Mouse (Mus musculus) hindbrain, embryonic 14.5 days (tissue): ENCODE results near the gene Hoxc13. TPM values are rescaled to one million over a fixed set of nuclear protein-coding genes. Genes with fewer than 3 reads are reported as not detected.

Experiments used
- ATAC-seq: fragments of 200-750 bp; cut with Nextera tagmentation; 2 replicates; pipeline ENCODE4 v1.8.0; 2017; ENCODE audit warnings: moderate number of reproducible peaks, mild to moderate bottlenecking, moderate TSS enrichment, moderate library complexity; ENCODE audit not compliant: low FRiP score
- DNase-seq: peaks from one replicate; pipeline ENCODE4 v3.0.0-alpha.2; 2015; ENCODE audit warnings: low spot score
- H3K27ac ChIP-seq: fragments of 300-500 bp; sonication (generic); 2 replicates; pipeline ENCODE4 v1.5.1; 2014; ENCODE audit warnings: mild to moderate bottlenecking, moderate library complexity
- H3K27me3 ChIP-seq: fragments of 300-500 bp; sonication (generic); 2 replicates; pipeline ENCODE4 v1.6.1; 2014; ENCODE audit warnings: mild to moderate bottlenecking, low read length, mixed read lengths; ENCODE audit not compliant: control insufficient read depth, insufficient read depth
- H3K36me3 ChIP-seq: fragments of 300-500 bp; sonication (generic); replicated peaks from 2 replicates; pipeline ENCODE4 v1.6.1; 2014; ENCODE audit not compliant: control insufficient read depth, insufficient read depth
- H3K4me1 ChIP-seq: fragments of 300-500 bp; sonication (generic); replicated peaks from 2 replicates; pipeline ENCODE4 v1.6.1; 2014; ENCODE audit warnings: antibody characterized with exemption, low read length, mixed read lengths; ENCODE audit not compliant: control insufficient read depth, insufficient read depth
- H3K4me2 ChIP-seq: fragments of 300-500 bp; sonication (generic); replicated peaks from 2 replicates; pipeline ENCODE4 v1.6.1; 2014; ENCODE audit warnings: mild to moderate bottlenecking, moderate library complexity
- H3K4me3 ChIP-seq: fragments of 300-500 bp; sonication (generic); replicated peaks from 2 replicates; pipeline ENCODE4 v1.5.1; 2014; ENCODE audit warnings: mild to moderate bottlenecking, low read length
- H3K9ac ChIP-seq: fragments of 300-500 bp; sonication (generic); 2 replicates; pipeline ENCODE4 v1.6.1; 2014
- H3K9me3 ChIP-seq: fragments of 300-500 bp; sonication (generic); 2 replicates; pipeline ENCODE4 v1.6.1; 2016; ENCODE audit warnings: low read length; ENCODE audit not compliant: control insufficient read depth
- WGBS: fragments of 180-500 bp; shearing (Covaris S2); extraction: QIAGEN DNeasy Blood & Tissue Kit; methylation state at CpG from one replicate; pipeline ENCODE4 v1.1.7; 2014; 5-methylcytosine and 5-hydroxymethylcytosine counted together
- polyA plus RNA-seq: library from polyadenylated mRNA; unstranded; fragments of >200 nt; fragmentation: Nextera tagmentation; extraction: Ambion mirVana; gene quantifications from 2 replicates; pipeline ENCODE4 v1.2.1, GENCODE M21; 2014

Gene Hoxc13
- polyA plus RNA-seq, 1 experiment from 2014 or later, result not detected

DNA sequence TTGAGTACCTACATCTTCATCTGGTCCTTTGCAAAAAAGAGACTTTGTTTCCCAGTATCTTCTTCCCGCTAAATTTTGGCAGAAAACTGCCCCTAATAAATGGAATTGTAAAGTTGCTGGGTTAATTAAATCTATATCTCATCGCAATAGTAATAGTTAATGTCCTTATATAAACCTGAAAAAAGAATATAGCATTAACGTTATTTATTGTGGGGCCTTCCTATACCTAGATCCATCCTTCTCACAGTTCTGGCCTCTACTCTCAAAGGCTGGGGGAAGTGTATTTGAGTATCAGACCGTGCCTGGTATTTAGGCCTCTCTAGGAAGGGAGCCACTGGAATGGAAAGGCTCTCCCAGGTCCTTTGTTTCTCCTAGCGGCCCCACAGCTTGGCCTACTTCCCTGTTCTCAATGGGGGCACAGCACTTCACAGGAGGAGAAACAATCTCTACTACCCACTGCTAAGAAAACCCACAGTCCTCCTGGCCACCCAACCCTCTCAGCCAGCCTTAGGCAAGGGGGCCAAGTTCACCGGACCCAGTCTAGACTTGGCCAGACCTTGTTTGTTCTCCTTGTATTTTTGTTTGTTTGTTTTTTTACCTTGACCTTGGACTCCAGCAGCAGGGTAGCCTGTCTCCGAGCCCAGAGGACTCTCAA, 2.2 kb upstream of the Hoxc13 start:
- Histone ChIP-seq H3K27me3 (peaks cover 99% of the 10 kb centered on the region), H3K4me2 (no peak overlapping the region), H3K4me3 (no peak overlapping the region), H3K27ac (no peak overlapping the region), H3K36me3 (no peaks in the 10 kb centered on the region), H3K4me1 (no peaks in the 10 kb centered on the region), H3K9me3 (no peaks in the 10 kb centered on the region), H3K9ac (no peak overlapping the region)
- DNase-seq, result no peak
- 3% methylated on average over 7 of the region's 7 CpGs for WGBS
- no peak for ATAC-seq

DNA sequence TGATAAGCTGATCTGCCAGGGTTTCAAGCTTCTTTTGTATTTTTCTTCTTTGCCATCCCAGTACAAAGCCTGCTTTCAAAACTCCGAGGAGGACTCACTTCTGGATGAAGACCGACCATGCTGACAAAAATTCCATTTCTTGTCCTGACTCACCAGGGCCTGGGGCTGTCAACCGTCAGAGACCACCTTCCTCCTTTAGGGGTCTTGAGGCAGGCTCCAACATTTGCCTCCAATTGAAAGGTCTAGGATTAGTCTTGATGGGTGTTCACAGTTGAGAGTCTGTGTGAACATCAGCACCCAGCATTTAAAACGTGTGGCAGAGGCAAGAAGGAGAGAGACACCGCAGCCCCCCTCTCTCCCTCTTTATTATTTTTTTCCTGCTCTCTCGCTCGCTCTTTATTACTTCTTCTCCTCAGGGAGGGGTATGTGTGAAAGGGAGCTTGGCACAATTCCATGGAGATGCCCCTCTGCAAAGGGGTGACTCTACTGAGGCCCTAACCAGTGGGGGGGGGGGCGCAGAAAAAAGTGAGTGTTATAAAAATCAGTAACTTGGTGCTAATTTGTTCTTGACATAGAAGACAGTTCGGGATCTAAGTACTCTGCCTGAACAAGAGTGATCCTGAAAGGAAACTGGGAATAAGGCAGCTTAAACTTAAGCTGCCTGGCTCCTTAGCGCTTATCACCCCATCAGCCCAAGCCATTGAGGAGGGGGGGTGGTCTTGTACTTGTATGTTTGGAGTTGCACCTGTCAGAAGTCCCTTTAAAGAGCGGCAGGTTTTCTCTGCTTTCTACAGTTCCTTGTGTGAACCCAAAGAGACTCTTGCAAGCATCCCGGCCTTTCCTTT, 1.3 kb upstream of the Hoxc13 start:
- WGBS, result 5% methylated on average over 12 of the region's 12 CpGs
- Histone ChIP-seq H3K4me2 (no peak overlapping the region), H3K9me3 (no peaks in the 10 kb centered on the region), H3K27ac (no peak overlapping the region), H3K4me3 (no peak overlapping the region), H3K36me3 (no peaks in the 10 kb centered on the region), H3K9ac (no peak overlapping the region), H3K4me1 (no peaks in the 10 kb centered on the region), H3K27me3 (peaks cover 99% of the 10 kb centered on the region)
- no peak for DNase-seq
- ATAC-seq, result no peak

DNA sequence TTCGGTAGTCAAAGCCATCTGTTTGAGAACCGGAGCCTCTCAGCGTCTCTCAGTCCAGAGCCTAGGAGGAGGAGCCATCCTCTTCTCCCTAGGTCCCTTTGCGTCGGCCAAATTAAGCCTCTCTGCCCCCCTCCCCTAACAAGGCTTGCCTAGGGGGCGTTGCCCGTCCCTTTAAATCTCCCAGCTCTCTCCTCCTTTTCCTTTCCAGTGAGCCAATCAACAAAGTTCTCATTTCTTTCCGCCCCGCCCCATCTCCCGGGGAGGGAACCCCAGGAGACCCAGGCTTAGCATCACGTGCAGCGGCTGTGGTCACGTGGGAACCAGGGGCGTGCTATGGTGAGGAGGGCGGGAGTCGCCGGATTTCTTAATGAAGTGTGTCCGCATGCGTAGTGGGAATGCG, 284 bp upstream of the Hoxc13 start:
- Histone ChIP-seq H3K9me3 (no peaks in the 10 kb centered on the region), H3K4me3 (no peak overlapping the region), H3K9ac (no peak overlapping the region), H3K4me1 (no peaks in the 10 kb centered on the region), H3K27ac (no peak overlapping the region), H3K4me2 (0 out of 2 replicates have a peak overlapping the region, but pooled peaks have one; percentile 12), H3K27me3 (peaks cover 99% of the 10 kb centered on the region), H3K36me3 (no peaks in the 10 kb centered on the region)
- ATAC-seq (0 out of 2 replicates have a peak, but pooled peaks have one; percentile 21), DNase-seq (no peak)
- under 1% methylated on average over 20 of the region's 20 CpGs for WGBS

DNA sequence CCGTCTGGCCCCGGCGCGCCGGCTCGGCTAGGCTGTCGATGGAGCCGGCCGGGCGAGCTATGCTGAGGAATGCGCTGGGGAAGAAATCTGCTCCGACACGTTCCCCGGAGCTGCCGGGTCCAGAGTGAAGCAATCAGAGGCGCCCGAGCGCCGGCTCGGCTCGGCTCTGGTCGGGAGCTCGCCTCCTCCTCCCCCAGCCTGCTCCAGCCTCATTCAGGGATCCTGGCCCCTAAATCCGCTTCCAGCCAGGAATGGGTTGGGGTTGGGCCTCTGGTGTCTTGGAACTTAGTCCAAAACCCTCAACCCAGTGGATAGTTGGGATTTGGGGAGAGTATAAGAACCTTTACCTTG, 1.1 kb downstream of the Hoxc13 start:
- ATAC-seq (no peak), DNase-seq (no peak)
- H3K4me3 ChIP-seq, result no peak overlapping the region
- WGBS, result 0% methylated on average over 24 of the region's 24 CpGs
- no peak overlapping the region for H3K4me2 ChIP-seq
- H3K27me3 ChIP-seq, result peaks cover 99% of the 10 kb centered on the region
- no peaks in the 10 kb centered on the region for H3K4me1 ChIP-seq
- no peaks in the 10 kb centered on the region for H3K36me3 ChIP-seq
- H3K9me3 ChIP-seq, result no peaks in the 10 kb centered on the region
- H3K9ac ChIP-seq, result no peak overlapping the region
- no peak overlapping the region for H3K27ac ChIP-seq

DNA sequence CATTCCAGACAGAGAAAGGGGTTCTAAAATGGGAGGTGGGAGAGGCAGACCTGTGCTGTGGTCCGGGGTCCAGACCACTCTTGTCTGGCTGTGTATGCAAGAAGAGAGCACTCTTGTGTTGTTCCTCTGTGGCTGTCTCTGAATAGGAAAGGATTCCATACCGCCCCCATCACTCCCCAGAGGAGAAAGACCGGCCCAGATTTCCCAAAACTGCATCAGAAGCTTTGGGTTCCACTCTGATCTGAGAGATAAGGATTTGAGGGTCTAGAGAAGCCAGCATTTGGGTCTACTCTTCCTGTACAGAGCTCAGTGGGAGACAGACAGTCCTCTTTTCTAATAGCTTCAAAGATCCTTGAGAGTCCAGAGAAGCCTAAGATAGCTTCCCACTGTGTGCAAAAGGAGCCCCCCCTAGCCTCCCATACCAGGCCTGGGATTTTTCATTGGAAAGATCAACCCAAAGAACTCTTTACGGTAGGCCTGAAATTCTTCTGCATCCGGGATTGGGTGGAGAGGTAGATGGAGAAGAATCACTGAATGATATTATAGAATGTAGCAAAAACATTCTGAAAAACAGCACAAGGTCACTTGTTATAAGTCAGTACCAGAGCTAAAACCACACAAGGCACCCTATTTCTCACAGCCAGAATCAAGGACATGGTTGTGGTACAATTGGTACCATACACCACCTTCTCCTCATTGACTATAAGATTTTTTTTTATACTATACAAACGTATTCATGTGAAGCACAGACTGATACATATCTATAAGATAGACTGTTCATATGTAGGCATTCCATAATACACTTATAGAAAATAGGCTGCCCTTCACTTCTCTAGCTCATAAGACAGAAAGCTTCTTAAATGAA, 2.0 kb downstream of the Hoxc13 start:
- Histone ChIP-seq H3K4me3 (no peak overlapping the region), H3K27ac (no peak overlapping the region), H3K4me1 (no peaks in the 10 kb centered on the region), H3K27me3 (peaks cover 99% of the 10 kb centered on the region), H3K36me3 (no peaks in the 10 kb centered on the region), H3K9me3 (no peaks in the 10 kb centered on the region), H3K9ac (no peak overlapping the region), H3K4me2 (no peak overlapping the region)
- no peak for ATAC-seq
- DNase-seq, result no peak
- WGBS, result 10% methylated on average over 6 of the region's 6 CpGs

DNA sequence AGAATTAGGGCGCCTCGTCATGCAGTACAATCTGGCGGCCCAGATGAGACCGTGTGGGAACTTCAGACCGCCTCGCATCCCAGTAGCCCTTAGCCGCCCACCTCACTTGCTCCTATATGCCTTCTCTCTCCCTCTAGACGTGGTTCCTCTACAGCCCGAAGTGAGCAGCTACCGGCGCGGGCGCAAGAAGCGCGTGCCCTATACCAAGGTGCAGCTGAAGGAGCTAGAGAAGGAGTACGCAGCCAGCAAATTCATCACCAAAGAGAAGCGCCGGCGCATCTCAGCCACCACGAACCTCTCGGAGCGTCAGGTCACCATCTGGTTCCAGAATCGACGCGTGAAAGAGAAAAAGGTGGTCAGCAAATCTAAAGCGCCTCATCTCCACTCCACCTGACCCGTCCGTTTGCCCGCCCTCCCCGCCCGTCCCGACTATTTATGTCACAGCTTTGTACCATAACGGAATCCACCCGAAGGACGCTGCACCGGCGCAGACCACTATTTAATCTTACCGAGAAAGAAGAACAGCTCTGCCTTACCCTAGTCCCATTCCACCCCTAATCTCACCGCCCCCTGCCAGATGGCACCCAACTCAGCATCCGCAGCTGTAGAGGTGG, 6.2 kb downstream of the Hoxc13 start:
- H3K27me3 ChIP-seq, result peaks cover 100% of the 10 kb centered on the region
- no peaks in the 10 kb centered on the region for H3K36me3 ChIP-seq
- no peaks in the 10 kb centered on the region for H3K4me1 ChIP-seq
- H3K9ac ChIP-seq, result no peak overlapping the region
- no peaks in the 10 kb centered on the region for H3K9me3 ChIP-seq
- no peak for ATAC-seq
- no peak overlapping the region for H3K4me2 ChIP-seq
- no peak overlapping the region for H3K4me3 ChIP-seq
- no peak overlapping the region for H3K27ac ChIP-seq
- no peak for DNase-seq
- WGBS, result under 1% methylated on average over 40 of the region's 40 CpGs

DNA sequence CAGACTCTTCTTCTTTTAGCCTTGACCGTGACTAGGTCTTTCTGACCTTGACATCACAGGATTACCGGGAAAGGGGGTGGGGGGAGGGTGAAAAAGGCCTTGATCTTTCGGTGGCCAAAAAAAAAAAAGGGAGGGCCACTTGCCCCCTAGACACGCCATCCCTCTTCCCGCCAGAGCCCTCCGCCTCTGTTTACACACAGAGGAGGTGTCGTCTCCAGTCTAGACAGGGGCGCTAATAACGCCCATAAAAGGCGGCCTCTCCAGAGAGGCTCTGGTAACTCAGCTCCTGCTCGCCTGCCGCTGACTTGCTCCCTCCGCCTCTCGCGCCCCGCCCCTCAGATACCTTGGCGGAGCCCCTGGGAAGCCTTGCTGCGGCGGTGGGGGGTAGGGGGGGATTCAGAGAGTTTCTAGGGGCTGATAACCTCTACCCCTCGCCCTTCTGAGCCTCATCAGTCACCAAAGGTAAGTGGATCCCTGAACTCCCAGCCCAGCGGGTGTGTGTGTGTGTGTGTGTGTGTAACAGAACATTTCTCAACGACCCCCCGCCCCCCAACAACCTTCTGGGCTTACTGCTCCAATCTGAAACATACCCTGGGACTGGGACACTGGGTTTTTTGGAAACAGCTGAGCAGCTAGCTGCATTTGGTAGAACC, 10.9 kb downstream of the Hoxc13 start:
- Histone ChIP-seq H3K27me3 (peaks cover 100% of the 10 kb centered on the region), H3K4me2 (no peak overlapping the region), H3K4me3 (no peak overlapping the region), H3K36me3 (no peaks in the 10 kb centered on the region), H3K27ac (no peak overlapping the region), H3K9me3 (no peaks in the 10 kb centered on the region), H3K9ac (no peak overlapping the region), H3K4me1 (no peaks in the 10 kb centered on the region)
- ATAC-seq (no peak), DNase-seq (no peak)
- WGBS, result 2% methylated on average over 23 of the region's 23 CpGs

DNA sequence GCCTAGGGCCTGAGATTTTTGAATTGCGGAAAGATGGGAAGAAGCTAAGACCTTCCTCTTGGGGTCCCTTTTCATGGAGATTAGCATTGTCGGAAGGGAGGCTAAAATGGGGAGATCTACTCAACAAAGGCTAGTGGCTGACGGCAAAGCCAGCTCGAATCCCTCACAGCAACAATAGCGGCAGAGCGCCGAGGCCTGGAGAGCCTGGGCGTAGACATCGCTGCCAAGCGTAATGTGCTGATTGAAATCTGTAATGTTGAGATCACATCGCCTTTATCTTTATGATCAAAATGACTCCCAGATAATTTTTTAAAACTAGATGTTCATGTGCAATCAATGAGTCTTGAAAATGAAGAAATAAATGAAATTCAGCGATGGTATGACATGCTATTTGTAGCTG, 13.5 kb downstream of the Hoxc13 start:
- Histone ChIP-seq H3K27me3 (peaks cover 100% of the 10 kb centered on the region), H3K4me3 (no peak overlapping the region), H3K36me3 (no peaks in the 10 kb centered on the region), H3K9ac (no peak overlapping the region), H3K4me2 (no peak overlapping the region), H3K9me3 (no peaks in the 10 kb centered on the region), H3K4me1 (no peaks in the 10 kb centered on the region), H3K27ac (no peak overlapping the region)
- 2% methylated on average over 12 of the region's 12 CpGs for WGBS
- ATAC-seq (no peak), DNase-seq (no peak)
